Mouse (Mus musculus): ENCODE results near the gene Mtch1.
"Not testable (repeated sequence)": the region's sequence is repeated elsewhere in the genome, so short reads cannot be mapped to it uniquely, and the experiment has no call there.

DNA sequence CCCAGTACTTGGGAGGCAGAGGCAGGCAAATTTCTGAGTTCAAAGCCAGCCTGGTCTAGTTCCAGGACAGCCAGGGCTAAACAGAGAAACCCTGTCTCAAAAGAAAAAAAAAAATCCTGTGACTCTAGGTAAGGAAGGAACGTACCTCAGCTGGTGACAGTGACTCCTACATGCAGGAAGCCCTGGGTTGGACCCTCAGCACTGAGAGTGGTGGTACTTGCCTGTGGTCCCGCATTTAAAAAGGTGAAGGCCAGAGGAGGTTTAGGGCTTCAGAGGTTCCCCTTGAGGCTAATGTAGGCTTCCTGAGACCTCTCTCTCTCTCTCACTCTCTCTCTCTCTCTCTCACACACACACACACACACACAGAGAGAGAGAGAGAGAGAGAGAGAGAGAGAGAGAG lies 47.0 kb upstream of the Mtch1 start:
- not testable (repeated sequence) for TF ChIP-seq GATA1 (IDR thresholded peaks at IDR 0.05; ENCODE audit: borderline replicate concordance, low read length); CTCF (IDR thresholded peaks at IDR 0.05; ENCODE audit: low read depth, low read length); TAL1 (conservative IDR thresholded peaks at IDR 0.05; ENCODE audit: low read depth, low read length)
